Mouse (Mus musculus) neural tube, embryonic 14.5 days (tissue): ENCODE measurements at regions not wholly inside any gene's neighbourhood (a gene's known extent, or its start where the extent isn't known, plus 50 kb on each side); places are given as distances from the start of the nearest gene placed in this dataset.
A peak's percentile ranks its signal among the peaks of the same experiment; 100 is the strongest.

Experiments
- ATAC-seq: fragments of 200-750 bp; cut with Nextera tagmentation; 2 replicates; pipeline ENCODE4 v1.8.0; 2017; ENCODE audit warnings: low read depth, mild to moderate bottlenecking, moderate TSS enrichment, moderate library complexity
- H3K27ac ChIP-seq: fragments of 300-500 bp; sonication (generic); 2 replicates; pipeline ENCODE4 v1.5.1; 2014; ENCODE audit warnings: low read depth, mild to moderate bottlenecking, control low read depth, low read length, moderate library complexity, mixed read lengths
- H3K27me3 ChIP-seq: fragments of 300-500 bp; sonication (generic); 2 replicates; pipeline ENCODE4 v1.6.1; 2014; ENCODE audit warnings: low read length; ENCODE audit not compliant: control insufficient read depth, insufficient read depth
- H3K36me3 ChIP-seq: fragments of 300-500 bp; sonication (generic); 2 replicates; pipeline ENCODE4 v1.6.1; 2014; ENCODE audit warnings: low read length, mixed read lengths; ENCODE audit not compliant: control insufficient read depth, insufficient read depth
- H3K4me1 ChIP-seq: fragments of 300-500 bp; sonication (generic); 2 replicates; pipeline ENCODE4 v1.6.1; 2014; ENCODE audit warnings: low read length; ENCODE audit not compliant: control insufficient read depth, insufficient read depth
- H3K4me2 ChIP-seq: fragments of 300-500 bp; sonication (generic); 2 replicates; pipeline ENCODE4 v1.6.1; 2014; ENCODE audit warnings: mild to moderate bottlenecking, low read depth, low read length, control low read depth
- H3K4me3 ChIP-seq: fragments of 300-500 bp; sonication (generic); 2 replicates; pipeline ENCODE4 v1.5.1; 2014; ENCODE audit warnings: low read depth, low read length, control low read depth, mixed read lengths
- H3K9ac ChIP-seq: fragments of 300-500 bp; sonication (generic); replicated peaks from 2 replicates; pipeline ENCODE4 v1.6.1; 2014; ENCODE audit warnings: low read depth, mild to moderate bottlenecking, control low read depth, low read length, mixed read lengths
- H3K9me3 ChIP-seq: fragments of 300-500 bp; sonication (generic); 2 replicates; pipeline ENCODE4 v1.6.1; 2016; ENCODE audit warnings: low read length; ENCODE audit not compliant: control insufficient read depth
- WGBS: fragments of 180-500 bp; shearing (Covaris S2); extraction: QIAGEN DNeasy Blood & Tissue Kit; methylation state at CpG from one replicate; pipeline ENCODE4 v1.1.7; 2014; 5-methylcytosine and 5-hydroxymethylcytosine counted together

GRCm38 (mm10) chr7:79543231-79544071 is 74.0 kb downstream of the Rhcg start:
- Histone ChIP-seq H3K36me3 (no peaks in the 10 kb centered on the region), H3K4me1 (peaks cover 21% of the 10 kb centered on the region; the same call in 1 of the 2 replicates), H3K9ac (peak overlapping the region; percentile 67), H3K27ac (peak overlapping the region; percentile 91), H3K27me3 (peaks cover 2% of the 10 kb centered on the region; the same call in 1 of the 2 replicates), H3K4me2 (peak overlapping the region; percentile 57), H3K9me3 (no peaks in the 10 kb centered on the region), H3K4me3 (peak overlapping the region; percentile 26)
- WGBS = 1% methylated on average over 57 of the region's 58 CpGs
- peak; percentile 33; the same call in 1 of the 2 replicates for ATAC-seq

GRCm38 (mm10) chr7:79542379-79543015 is 75.0 kb downstream of the Rhcg start:
- Histone ChIP-seq H3K36me3 (no peaks in the 10 kb centered on the region), H3K27me3 (peaks cover 2% of the 10 kb centered on the region; the same call in 1 of the 2 replicates), H3K4me1 (peaks cover 21% of the 10 kb centered on the region; the same call in 1 of the 2 replicates), H3K4me3 (no peak overlapping the region), H3K4me2 (peak overlapping the region; percentile 57; the same call in 1 of the 2 replicates), H3K9me3 (no peaks in the 10 kb centered on the region), H3K27ac (peak overlapping the region; percentile 91), H3K9ac (peak overlapping the region; percentile 67; the same call in 1 of the 2 replicates)
- 7% methylated on average over 23 of the region's 23 CpGs for WGBS
- ATAC-seq = no peak

- peaks cover 2% of the 10 kb centered on the region; the same call in 1 of the 2 replicates for H3K27me3 ChIP-seq
- H3K9me3 ChIP-seq = no peaks in the 10 kb centered on the region
- no peak overlapping the region for H3K4me3 ChIP-seq
- no peak overlapping the region for H3K4me2 ChIP-seq
- 21% methylated on average over 2 of the region's 2 CpGs for WGBS
- H3K4me1 ChIP-seq = peaks cover 27% of the 10 kb centered on the region; the same call in 1 of the 2 replicates
- no peak overlapping the region for H3K27ac ChIP-seq
- H3K9ac ChIP-seq = no peak overlapping the region
- ATAC-seq = no peak
- H3K36me3 ChIP-seq = no peaks in the 10 kb centered on the region
These were observed 74.1 kb upstream of the Polg start for GRCm38 (mm10) chr7:79540246-79540645.

GRCm38 (mm10) chr7:79539426-79539825 is 73.3 kb upstream of the Polg start:
- WGBS = 24% methylated on average over 3 of the region's 3 CpGs

GRCm38 (mm10) chr7:79536157-79536641 is 70.0 kb upstream of the Polg start:
- H3K27me3 ChIP-seq = peaks cover 2% of the 10 kb centered on the region; the same call in 1 of the 2 replicates
- H3K36me3 ChIP-seq = 0 out of 2 replicates have a peak, but pooled peaks cover 2% of the 10 kb centered on the region
- H3K9me3 ChIP-seq = no peaks in the 10 kb centered on the region
- H3K4me2 ChIP-seq = peak overlapping the region; percentile 84
- peak overlapping the region; percentile 59 for H3K4me3 ChIP-seq
- H3K4me1 ChIP-seq = peaks cover 24% of the 10 kb centered on the region; the same call in 1 of the 2 replicates
- WGBS = 1% methylated on average over 27 of the region's 27 CpGs
- peak overlapping the region; percentile 97 for H3K27ac ChIP-seq
- H3K9ac ChIP-seq = peak overlapping the region; percentile 93
- ATAC-seq = peak; percentile 80

More at GRCm38 (mm10) chr7:79539426-79539825, 73.3 kb upstream of the Polg start:
- H3K9ac ChIP-seq = no peak overlapping the region
- no peaks in the 10 kb centered on the region for H3K9me3 ChIP-seq
- ATAC-seq = no peak
- H3K4me1 ChIP-seq = peaks cover 29% of the 10 kb centered on the region; the same call in 1 of the 2 replicates
- peaks cover 2% of the 10 kb centered on the region; the same call in 1 of the 2 replicates for H3K27me3 ChIP-seq
- H3K27ac ChIP-seq = no peak overlapping the region
- no peak overlapping the region for H3K4me2 ChIP-seq
- H3K4me3 ChIP-seq = no peak overlapping the region
- H3K36me3 ChIP-seq = no peaks in the 10 kb centered on the region

GRCm38 (mm10) chr7:79535251-79536111 is 69.3 kb upstream of the Polg start:
- peaks cover 24% of the 10 kb centered on the region; the same call in 1 of the 2 replicates for H3K4me1 ChIP-seq
- whole genome bisulfite sequencing = under 1% methylated on average over 54 of the region's 66 CpGs
- H3K9ac ChIP-seq = peak overlapping the region; percentile 93
- peak overlapping the region; percentile 97 for H3K27ac ChIP-seq
- H3K4me2 ChIP-seq = peak overlapping the region; percentile 84
- 0 out of 2 replicates have a peak, but pooled peaks cover 5% of the 10 kb centered on the region for H3K36me3 ChIP-seq
- peak overlapping the region; percentile 59 for H3K4me3 ChIP-seq
- no peaks in the 10 kb centered on the region for H3K9me3 ChIP-seq
- ATAC-seq = peak; percentile 65
- H3K27me3 ChIP-seq = no peaks in the 10 kb centered on the region; the same call in 1 of the 2 replicates

GRCm38 (mm10) chr7:79534819-79535218 is 68.7 kb upstream of the Polg start:
- peak overlapping the region; percentile 84 for H3K4me2 ChIP-seq
- peak overlapping the region; percentile 97 for H3K27ac ChIP-seq
- no peaks in the 10 kb centered on the region; the same call in 1 of the 2 replicates for H3K27me3 ChIP-seq
- peaks cover 6% of the 10 kb centered on the region; the same call in 1 of the 2 replicates for H3K36me3 ChIP-seq
- peak; percentile 22 for ATAC-seq
- 4% methylated on average over 7 of the region's 7 CpGs for WGBS
- peaks cover 24% of the 10 kb centered on the region; the same call in 1 of the 2 replicates for H3K4me1 ChIP-seq
- no peaks in the 10 kb centered on the region for H3K9me3 ChIP-seq
- peak overlapping the region; percentile 93 for H3K9ac ChIP-seq
- H3K4me3 ChIP-seq = peak overlapping the region; percentile 59

GRCm38 (mm10) chr7:79534381-79534780 is 68.2 kb upstream of the Polg start:
- no peak overlapping the region for H3K4me3 ChIP-seq
- peaks cover 10% of the 10 kb centered on the region; the same call in 1 of the 2 replicates for H3K36me3 ChIP-seq
- no peak for ATAC-seq
- no peaks in the 10 kb centered on the region; the same call in 1 of the 2 replicates for H3K27me3 ChIP-seq
- H3K9ac ChIP-seq = 0 out of 2 replicates have a peak overlapping the region, but pooled peaks have one; percentile 93
- H3K27ac ChIP-seq = peak overlapping the region; percentile 97
- peaks cover 24% of the 10 kb centered on the region; the same call in 1 of the 2 replicates for H3K4me1 ChIP-seq
- no peaks in the 10 kb centered on the region for H3K9me3 ChIP-seq
- 5% methylated on average over 5 of the region's 5 CpGs for WGBS
- peak overlapping the region; percentile 84; the same call in 1 of the 2 replicates for H3K4me2 ChIP-seq
